17 mouse cellular contexts compared by ENCODE assay signal in the genomic region with DNA sequence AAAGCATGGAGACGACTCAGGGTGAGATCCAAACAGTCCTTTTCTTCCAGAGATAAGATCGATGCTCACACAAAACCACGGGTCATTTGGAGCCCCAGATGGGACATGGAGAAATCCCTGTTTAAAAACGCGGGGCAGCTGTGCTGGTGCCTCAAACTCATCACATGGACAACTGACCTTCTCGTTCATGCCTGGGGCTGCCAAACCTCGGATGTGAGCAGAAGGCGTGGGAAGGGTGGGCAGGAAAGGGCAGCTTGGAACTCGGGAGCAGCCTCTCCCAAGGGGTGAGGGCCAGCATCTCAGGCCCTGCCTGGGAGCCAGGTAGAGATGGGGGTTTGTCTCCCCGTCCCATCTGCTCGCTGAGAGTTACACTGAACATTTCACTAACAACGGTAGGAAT.
DNase-seq lines count a peak whose midpoint lies in the region; ATAC-seq and TF ChIP-seq lines count a peak whose summit lies in the region.
"Had no signal": no experiment of that assay in that cellular context is flagged by ENCODE, and none has a peak within 500 bp of the region (broad histone marks: within the 10 kb centered on the region; RNA-seq: fewer than 3 reads in every experiment).

No protein-coding gene starts in this region.

- peaks cover 34% of the 10 kb centered on the region for H3K4me1 ChIP-seq in hindbrain, embryonic 12.5 days
- peaks cover 12% of the 10 kb centered on the region for H3K4me1 ChIP-seq in hindbrain, embryonic 16.5 days (ENCODE audit: control insufficient read depth, insufficient read depth, low read depth, low read length)
- H3K4me1 ChIP-seq in midbrain, embryonic 14.5 days (ENCODE audit: control insufficient read depth, insufficient read depth, low read length), result peaks cover 23% of the 10 kb centered on the region

- H3K4me2 ChIP-seq in hindbrain, embryonic 12.5 days (replicated peaks), result no peak overlapping the region
- no peak overlapping the region for H3K4me2 ChIP-seq in hindbrain, embryonic 16.5 days (ENCODE audit: low read length)
- no peak overlapping the region for H3K4me2 ChIP-seq in midbrain, embryonic 14.5 days (ENCODE audit: low read length)

- no peak for ATAC-seq in hindbrain, embryonic 12.5 days (ENCODE audit: low FRiP score)
- no peak for ATAC-seq in hindbrain, embryonic 16.5 days
- no peak for ATAC-seq in midbrain, embryonic 14.5 days (ENCODE audit: low FRiP score, low TSS enrichment)
- ATAC-seq: liver, postnatal 0 days had no signal

- no peak for TF ChIP-seq CTCF in gastrocnemius, adult 2 months (IDR thresholded peaks at IDR 0.05)

- DNase-seq in gastrocnemius, adult 2 months, result no peak
- no peak for DNase-seq in gastrocnemius, postnatal 4 days (ENCODE audit: low spot score in 2 of 2)
- no peak for DNase-seq in midbrain, embryonic 14.5 days
- DNase-seq in ovary, postnatal 10 days (ENCODE audit: low spot score), result no peak
- DNase-seq in cerebellum, postnatal 25 days, result no peak
- DNase-seq: cerebellum, adult 9-11 months; embryo, embryonic 11 days; kidney, adult 11 months; kidney, postnatal 14 days; liver; liver, postnatal 0 days; lung, postnatal 14 days; right cerebral cortex, postnatal 14 days; thymus, postnatal 25 days had no signal

- H3K9ac ChIP-seq in hindbrain, embryonic 12.5 days, result no peak overlapping the region
- 0 out of 2 replicates have a peak overlapping the region, but pooled peaks have one; percentile 2 for H3K9ac ChIP-seq in hindbrain, embryonic 16.5 days (ENCODE audit: low read depth, low read length)
- no peak overlapping the region for H3K9ac ChIP-seq in midbrain, embryonic 14.5 days (replicated peaks; ENCODE audit: low read length)
- H3K9ac ChIP-seq: liver, postnatal 0 days had no signal

- H3K27ac ChIP-seq in gastrocnemius, adult 2 months, result peak overlapping the region; percentile 38
- H3K27ac ChIP-seq in hindbrain, embryonic 12.5 days, result peak overlapping the region; percentile 62
- H3K27ac ChIP-seq in hindbrain, embryonic 16.5 days (ENCODE audit: low read depth, low read length), result peak overlapping the region; percentile 65; the same call in 1 of the 2 replicates
- peak overlapping the region; percentile 70 for H3K27ac ChIP-seq in midbrain, embryonic 14.5 days (replicated peaks; ENCODE audit: low read depth, low read length)

- H3K36me3 ChIP-seq in hindbrain, embryonic 12.5 days, result no peaks in the 10 kb centered on the region
- H3K36me3 ChIP-seq in hindbrain, embryonic 16.5 days (ENCODE audit: control insufficient read depth, insufficient read depth, low read length), result no peaks in the 10 kb centered on the region
- no peaks in the 10 kb centered on the region for H3K36me3 ChIP-seq in midbrain, embryonic 14.5 days (ENCODE audit: control insufficient read depth, insufficient read depth, low read length)

- H3K4me3 ChIP-seq in gastrocnemius, adult 2 months, result no peak overlapping the region
- H3K4me3 ChIP-seq in hindbrain, embryonic 12.5 days, result no peak overlapping the region
- no peak overlapping the region for H3K4me3 ChIP-seq in hindbrain, embryonic 16.5 days (ENCODE audit: low read length)
- H3K4me3 ChIP-seq in midbrain, embryonic 14.5 days (replicated peaks; ENCODE audit: low read depth, low read length), result no peak overlapping the region
- H3K4me3 ChIP-seq: megakaryocyte, embryonic 14.5 days had no signal

- intact Hi-C loops in gastrocnemius, adult 2 months (cut with DNase I), result no loop called here

- H3K27me3 ChIP-seq in hindbrain, embryonic 12.5 days, result no peaks in the 10 kb centered on the region
- H3K27me3 ChIP-seq in hindbrain, embryonic 16.5 days (replicated peaks; ENCODE audit: control insufficient read depth, insufficient read depth, low read length), result no peaks in the 10 kb centered on the region
- H3K27me3 ChIP-seq in midbrain, embryonic 14.5 days (ENCODE audit: control insufficient read depth, insufficient read depth, low read length), result no peaks in the 10 kb centered on the region

- H3K9me3 ChIP-seq in hindbrain, embryonic 12.5 days (replicated peaks), result no peaks in the 10 kb centered on the region
- H3K9me3 ChIP-seq in hindbrain, embryonic 16.5 days (ENCODE audit: control insufficient read depth, low read length), result no peaks in the 10 kb centered on the region
- no peaks in the 10 kb centered on the region for H3K9me3 ChIP-seq in midbrain, embryonic 14.5 days (ENCODE audit: control insufficient read depth, low read length)
- H3K9me3 ChIP-seq: megakaryocyte, embryonic 14.5 days had no signal

- 57% methylated on average over 12 of the region's 12 CpGs for WGBS in hindbrain, embryonic 12.5 days
- WGBS in hindbrain, embryonic 16.5 days, result 54% methylated on average over 12 of the region's 12 CpGs
- 61% methylated on average over 12 of the region's 12 CpGs for WGBS in midbrain, embryonic 14.5 days
